Mouse (Mus musculus): ENCODE results near the gene Sfi1.

DNA sequence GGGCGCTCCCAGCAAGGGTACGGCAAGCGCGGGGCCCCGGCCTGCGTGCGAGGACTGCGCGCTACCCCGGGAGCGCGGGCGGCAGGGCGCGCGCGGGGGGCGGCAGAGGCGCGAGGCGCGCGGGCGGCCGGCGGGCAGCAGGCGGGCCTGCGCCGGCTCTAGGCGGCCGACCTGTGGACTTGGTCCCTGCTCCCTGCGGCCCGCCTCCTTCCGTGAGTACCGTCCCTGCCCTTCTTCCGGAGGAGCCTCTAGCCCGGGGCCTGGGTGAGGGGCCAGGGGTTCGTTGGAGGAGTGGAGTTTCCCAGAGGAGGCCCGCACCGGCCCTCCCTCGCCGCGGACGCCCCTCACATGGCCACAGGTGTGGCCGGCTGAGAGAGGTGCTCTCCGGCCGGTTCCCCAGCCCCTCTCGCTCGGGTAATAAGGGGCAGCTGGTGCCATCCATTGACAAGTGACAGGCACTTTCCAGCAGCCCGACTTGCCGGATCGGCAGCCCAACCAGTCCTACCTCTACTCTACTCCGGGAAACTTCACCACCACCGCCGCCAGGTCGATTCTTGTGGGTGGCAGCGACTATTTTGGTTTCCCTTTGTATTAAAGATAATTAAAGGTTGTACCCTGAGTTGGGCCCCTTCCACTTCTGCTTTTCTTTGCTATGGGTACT is 9.6 kb upstream of the Sfi1 start:
- TF ChIP-seq CTCF (IDR thresholded peaks at IDR 0.05; ENCODE audit: extremely low read depth, insufficient read depth, low read length) (no peak), POLR2A (IDR thresholded peaks at IDR 0.05; ENCODE audit: extremely low read depth, insufficient read depth, low read length) (no peak)

Measured in cortical plate, adult 2 months (tissue).